Mouse (Mus musculus) gastrocnemius, postnatal 36 days (tissue): ENCODE data around the gene Rapgef4. TPM values are rescaled to one million over a fixed set of nuclear protein-coding genes. Genes with fewer than 3 reads are reported as not detected.

ENCODE experiments used
- DNase-seq, 2 experiments: peaks; one replicate each; pipeline ENCODE4 v3.0.0; 2022
- intact Hi-C: fragments of 180-260 bp; cut with DNase I; formaldehyde crosslinking; loops from one replicate; pipeline ENCODE4 v1.15.1; 2025
- total RNA-seq, 2 experiments: library from RNA; stranded (reverse); gene quantifications; 2 replicates each; pipeline ENCODE4 v1.2.3; 2021

Rapgef4 gene
- total RNA-seq, 2 experiments from 2014 or later, result 1.6 to 2.6 TPM

- peak; percentile 60 to 64 for DNase-seq
- intact Hi-C loops, result loop anchor here (10.0 kb wide), 1 partner anchor 51 kb away; no protein-coding TSS in a partner anchor
Measured at GRCm38 (mm10) chr2:72285256-72285887, 304.3 kb downstream of the Rapgef4 start, which contains the start of gene Map3k20. Map3k20 (plus strand) TSS chr2:72285637.

- intact Hi-C loops, result loop anchor here (10.0 kb wide), 1 partner anchor 51 kb away; no protein-coding TSS in a partner anchor
- peak; percentile 16 to 43 for DNase-seq
Measured at GRCm38 (mm10) chr2:72285888-72286661, 305.0 kb downstream of the Rapgef4 start.

GRCm38 (mm10) chr2:72287142-72287541, 306.1 kb downstream of the Rapgef4 start:
- intact Hi-C loops, result loop anchor here (10.0 kb wide), 1 partner anchor 52 kb away; no protein-coding TSS in a partner anchor
- no peak for DNase-seq

- intact Hi-C loops, result loop anchor here (10.0 kb wide), 1 partner anchor 54 kb away; no protein-coding TSS in a partner anchor
- DNase-seq, result no peak
Measured at GRCm38 (mm10) chr2:72288932-72289534, 308.0 kb downstream of the Rapgef4 start.

- DNase-seq, result no peak
- intact Hi-C loops, result no loop called here
Measured at GRCm38 (mm10) chr2:72291103-72291502, 310.1 kb downstream of the Rapgef4 start.

GRCm38 (mm10) chr2:72292573-72292972, 311.5 kb downstream of the Rapgef4 start:
- DNase-seq, result no peak
- intact Hi-C loops, result no loop called here

- intact Hi-C loops, result no loop called here
Measured at GRCm38 (mm10) chr2:72294994-72295393, 314.0 kb downstream of the Rapgef4 start.

GRCm38 (mm10) chr2:72296984-72297715, 316.1 kb downstream of the Rapgef4 start:
- no peak for DNase-seq
- intact Hi-C loops, result no loop called here

More at GRCm38 (mm10) chr2:72294994-72295393, 314.0 kb downstream of the Rapgef4 start:
- DNase-seq, result no peak

GRCm38 (mm10) chr2:72297716-72298082, 316.7 kb downstream of the Rapgef4 start:
- intact Hi-C loops, result loop anchor here (2.0 kb wide), 1 partner anchor 93 kb away; no protein-coding TSS in a partner anchor
- DNase-seq, result peak; percentile 36 to 58

- DNase-seq, result peak in 1 of 2 experiments; percentile 40
- intact Hi-C loops, result loop anchor here (2.0 kb wide), 1 partner anchor 92 kb away; no protein-coding TSS in a partner anchor
Measured at GRCm38 (mm10) chr2:72298406-72298805, 317.4 kb downstream of the Rapgef4 start.

GRCm38 (mm10) chr2:72301194-72301916, 320.3 kb downstream of the Rapgef4 start:
- intact Hi-C loops, result no loop called here
- no peak for DNase-seq

- DNase-seq, result no peak
- intact Hi-C loops, result no loop called here
Measured at GRCm38 (mm10) chr2:72305738-72306137, 324.7 kb downstream of the Rapgef4 start.

Other genes with a start within 250 kb of the Rapgef4 start
- 10 to 100 TPM; 14.6 to 17.8 TPM for gene Itga6, start 235.6 kb upstream of the Rapgef4 start, total RNA-seq
- 10 to 100 TPM; 47.5 to 61.2 TPM for gene Pdk1, start 108.0 kb upstream of the Rapgef4 start, total RNA-seq